Mouse (Mus musculus) lung, postnatal 0 days (tissue): ENCODE measurements around the gene Syn2.

Experiments used
- CTCF ChIP-seq: IDR thresholded peaks from 2 replicates; pipeline ENCODE4 v1.5.1; 2016; ENCODE audit warnings: antibody characterized with exemption, mild to moderate bottlenecking
- EP300 ChIP-seq: IDR thresholded peaks from 2 replicates; pipeline ENCODE4 v1.6.1; 2016; ENCODE audit warnings: antibody characterized with exemption, mild to moderate bottlenecking, control low read depth

GRCm38 (mm10) chr6:115225519-115225918 is 90.8 kb downstream of the Syn2 start:
- TF ChIP-seq CTCF = no peak
- TF ChIP-seq EP300 = no peak
